In genomic region chr8:91872278-91873115, GRCm38 (mm10) we compare ENCODE assay signal across 8 mouse cellular contexts.
DNase-seq lines count a peak whose midpoint lies in the region; ATAC-seq lines count a peak whose summit lies in the region.

No protein-coding gene starts in this region.

- peak overlapping the region; percentile 7; the same call in 1 of the 2 replicates for H3K9ac ChIP-seq in forebrain, embryonic 11.5 days (ENCODE audit: low read length)
- 0 out of 2 replicates have a peak overlapping the region, but pooled peaks have one; percentile 15 for H3K9ac ChIP-seq in hindbrain, embryonic 15.5 days

- WGBS in forebrain, embryonic 11.5 days = 23% methylated on average over 29 of the region's 29 CpGs
- 4% methylated on average over 29 of the region's 29 CpGs for WGBS in hindbrain, embryonic 15.5 days

- peaks cover 43% of the 10 kb centered on the region for H3K27me3 ChIP-seq in forebrain, embryonic 11.5 days (ENCODE audit: control insufficient read depth, insufficient read depth, low read length)
- peaks cover 22% of the 10 kb centered on the region for H3K27me3 ChIP-seq in hindbrain, embryonic 15.5 days

- H3K27ac ChIP-seq in forebrain, embryonic 11.5 days (ENCODE audit: low read depth, low read length) = no peak overlapping the region
- no peak overlapping the region for H3K27ac ChIP-seq in hindbrain, embryonic 15.5 days (replicated peaks)

- H3K4me2 ChIP-seq in forebrain, embryonic 11.5 days (ENCODE audit: low read depth, low read length, severe bottlenecking) = peak overlapping the region; percentile 28; the same call in 1 of the 2 replicates
- peak overlapping the region; percentile 53 for H3K4me2 ChIP-seq in hindbrain, embryonic 15.5 days

- peaks cover 9% of the 10 kb centered on the region; the same call in 1 of the 2 replicates for H3K4me1 ChIP-seq in forebrain, embryonic 11.5 days (replicated peaks; ENCODE audit: control insufficient read depth, insufficient read depth, low read length)
- peaks cover 19% of the 10 kb centered on the region for H3K4me1 ChIP-seq in hindbrain, embryonic 15.5 days (replicated peaks)

- peak; percentile 14 for DNase-seq in lung, postnatal 10 days
- no peak for DNase-seq in lung, postnatal 36 days
- peak; percentile 68 for DNase-seq in forebrain, embryonic 11.5 days (ENCODE audit: low spot score)
- DNase-seq in liver = peak; percentile 86
- peak; percentile 64 for DNase-seq in retina, embryonic 14.5 days (ENCODE audit: low spot score)
- no peak for DNase-seq in thymus, postnatal 25 days

- no peaks in the 10 kb centered on the region for H3K36me3 ChIP-seq in forebrain, embryonic 11.5 days (ENCODE audit: control insufficient read depth, insufficient read depth, low read length)
- H3K36me3 ChIP-seq in hindbrain, embryonic 15.5 days = no peaks in the 10 kb centered on the region

- no peak overlapping the region for H3K4me3 ChIP-seq in forebrain, embryonic 11.5 days (ENCODE audit: low read depth, low read length)
- H3K4me3 ChIP-seq in hindbrain, embryonic 15.5 days = peak overlapping the region; percentile 21

- ATAC-seq in forebrain, embryonic 11.5 days (replicated peaks; ENCODE audit: low FRiP score) = peak; percentile 53; the same call in 1 of the 2 replicates
- ATAC-seq in hindbrain, embryonic 15.5 days (ENCODE audit: low FRiP score, low read depth) = peak; percentile 71
- no peak for ATAC-seq in inflammation-experienced regulatory T-cells, adult 6 months

- H3K9me3 ChIP-seq in forebrain, embryonic 11.5 days (ENCODE audit: control insufficient read depth, low read length) = no peaks in the 10 kb centered on the region
- H3K9me3 ChIP-seq in hindbrain, embryonic 15.5 days = no peaks in the 10 kb centered on the region

Comparison
In these comparisons a context has a peak if more than half of its experiments do, and no peak if none do; other contexts are left out.
1. DNase-seq: peak in lung, postnatal 10 days (single experiment), forebrain, embryonic 11.5 days (single experiment), liver (single experiment) and retina, embryonic 14.5 days (single experiment); none in lung, postnatal 36 days (single experiment) and thymus, postnatal 25 days (single experiment).